Mouse (Mus musculus): Measurements from ENCODE around the gene Tatdn3.

Gene Tatdn3

GRCm38 (mm10) chr1:191075199-191075883, 12.6 kb upstream of the Tatdn3 start:
- no peak for DNase-seq (ENCODE audit: low spot score in 2 of 2)

GRCm38 (mm10) chr1:191073486-191073885, 10.8 kb upstream of the Tatdn3 start:
- DNase-seq (ENCODE audit: low spot score in 2 of 2): no peak

GRCm38 (mm10) chr1:191073001-191073400, 10.3 kb upstream of the Tatdn3 start:
- no peak for DNase-seq (ENCODE audit: low spot score in 2 of 2)

- DNase-seq (ENCODE audit: low spot score in 2 of 2): no peak
Measured at GRCm38 (mm10) chr1:191072329-191072913, 9.7 kb upstream of the Tatdn3 start.

- DNase-seq (ENCODE audit: low spot score in 2 of 2): no peak
Measured at GRCm38 (mm10) chr1:191071613-191072012, 8.9 kb upstream of the Tatdn3 start.

- DNase-seq (ENCODE audit: low spot score in 2 of 2): no peak
Measured at GRCm38 (mm10) chr1:191070259-191070658, 7.5 kb upstream of the Tatdn3 start.

GRCm38 (mm10) chr1:191068377-191068776, 5.6 kb upstream of the Tatdn3 start:
- no peak for DNase-seq (ENCODE audit: low spot score in 2 of 2)

- no peak for DNase-seq (ENCODE audit: low spot score in 2 of 2)
Measured at GRCm38 (mm10) chr1:191065188-191065587, 2.5 kb upstream of the Tatdn3 start.

- DNase-seq (ENCODE audit: low spot score in 2 of 2): no peak
Measured at GRCm38 (mm10) chr1:191064535-191064934, 1.8 kb upstream of the Tatdn3 start.

GRCm38 (mm10) chr1:191063700-191064099, 968 bp upstream of the Tatdn3 start:
- DNase-seq (ENCODE audit: low spot score in 2 of 2): no peak

GRCm38 (mm10) chr1:191062241-191062780, 421 bp downstream of the Tatdn3 start:
- DNase-seq (ENCODE audit: low spot score in 2 of 2): no peak

- no peak for DNase-seq (ENCODE audit: low spot score in 2 of 2)
Measured at GRCm38 (mm10) chr1:191057461-191057860, 5.3 kb downstream of the Tatdn3 start.

- no peak for DNase-seq (ENCODE audit: low spot score in 2 of 2)
Measured at GRCm38 (mm10) chr1:191055533-191055873, 7.2 kb downstream of the Tatdn3 start.

- DNase-seq (ENCODE audit: low spot score in 2 of 2): no peak
Measured at GRCm38 (mm10) chr1:191054870-191055532, 7.7 kb downstream of the Tatdn3 start.

GRCm38 (mm10) chr1:191053555-191053954, 9.2 kb downstream of the Tatdn3 start:
- DNase-seq (ENCODE audit: low spot score in 2 of 2): no peak

- no peak for DNase-seq (ENCODE audit: low spot score in 2 of 2)
Measured at GRCm38 (mm10) chr1:191046231-191046824, 16.4 kb downstream of the Tatdn3 start.

- no peak for DNase-seq (ENCODE audit: low spot score in 2 of 2)
Measured at GRCm38 (mm10) chr1:191045264-191045663, 17.5 kb downstream of the Tatdn3 start.

GRCm38 (mm10) chr1:191042688-191043087, 20.0 kb downstream of the Tatdn3 start:
- DNase-seq (ENCODE audit: low spot score in 2 of 2): no peak

- DNase-seq (ENCODE audit: low spot score in 2 of 2): no peak
Measured at GRCm38 (mm10) chr1:191042106-191042505, 20.6 kb downstream of the Tatdn3 start.

- DNase-seq (ENCODE audit: low spot score in 2 of 2): no peak
Measured at GRCm38 (mm10) chr1:191041352-191041751, 21.4 kb downstream of the Tatdn3 start.

- no peak for DNase-seq (ENCODE audit: low spot score in 2 of 2)
Measured at GRCm38 (mm10) chr1:191037999-191038398, 24.7 kb downstream of the Tatdn3 start.

GRCm38 (mm10) chr1:191036554-191037334, 26.0 kb downstream of the Tatdn3 start, which contains the start of gene Spata45:
Gene Spata45 (plus strand): TSS chr1:191036639.
- DNase-seq (ENCODE audit: low spot score in 2 of 2): no peak
